In genomic region chr17:50641076-50641610, GRCm38 (mm10) we compare ENCODE assay signal across 29 mouse cellular contexts.
DNase-seq lines count a peak whose midpoint lies in the region; ATAC-seq and TF ChIP-seq lines count a peak whose summit lies in the region.
"Had no signal": no experiment of that assay in that cellular context is flagged by ENCODE, and none has a peak within 500 bp of the region (broad histone marks: within the 10 kb centered on the region; RNA-seq: fewer than 3 reads in every experiment).

No protein-coding gene starts in this region.

- H3K27ac ChIP-seq in forebrain, embryonic 16.5 days (ENCODE audit: low read length): peak overlapping the region; percentile 66
- H3K27ac ChIP-seq in forebrain, embryonic 11.5 days (ENCODE audit: low read depth, low read length): no peak overlapping the region
- peak overlapping the region; percentile 75 for H3K27ac ChIP-seq in layer of hippocampus, adult 2 months
- H3K27ac ChIP-seq: embryonic facial prominence, embryonic 10.5 days; embryonic facial prominence, embryonic 13.5 days; heart, adult 2 months; heart, embryonic 10.5 days; heart, embryonic 13.5 days; hindbrain, embryonic 14.5 days; hindbrain, postnatal 0 days had no signal

- H3K9me3 ChIP-seq in forebrain, embryonic 16.5 days (ENCODE audit: control insufficient read depth, low read length): no peaks in the 10 kb centered on the region
- H3K9me3 ChIP-seq in forebrain, embryonic 11.5 days (ENCODE audit: control insufficient read depth, low read length): no peaks in the 10 kb centered on the region
- H3K9me3 ChIP-seq: embryonic facial prominence, embryonic 10.5 days; embryonic facial prominence, embryonic 13.5 days; heart, embryonic 10.5 days; heart, embryonic 13.5 days had no signal

- TF ChIP-seq CTCF in layer of hippocampus, adult 2 months (conservative IDR thresholded peaks at IDR 0.05): no peak

- 62% methylated on average over 2 of the region's 2 CpGs for WGBS in forebrain, embryonic 16.5 days
- 95% methylated on average over 2 of the region's 2 CpGs for WGBS in forebrain, embryonic 11.5 days

- peaks cover 16% of the 10 kb centered on the region for H3K4me1 ChIP-seq in forebrain, embryonic 16.5 days (replicated peaks; ENCODE audit: control insufficient read depth, insufficient read depth, low read length)
- no peaks in the 10 kb centered on the region; the same call in 1 of the 2 replicates for H3K4me1 ChIP-seq in forebrain, embryonic 11.5 days (replicated peaks; ENCODE audit: control insufficient read depth, insufficient read depth, low read length)

- H3K4me2 ChIP-seq in forebrain, embryonic 16.5 days (ENCODE audit: low read length): no peak overlapping the region
- no peak overlapping the region for H3K4me2 ChIP-seq in forebrain, embryonic 11.5 days (ENCODE audit: low read depth, low read length, severe bottlenecking)
- H3K4me2 ChIP-seq: embryonic facial prominence, embryonic 13.5 days; heart, embryonic 13.5 days; hindbrain, embryonic 14.5 days had no signal

- no peaks in the 10 kb centered on the region for H3K36me3 ChIP-seq in forebrain, embryonic 16.5 days (ENCODE audit: control insufficient read depth, insufficient read depth)
- H3K36me3 ChIP-seq in forebrain, embryonic 11.5 days (ENCODE audit: control insufficient read depth, insufficient read depth, low read length): no peaks in the 10 kb centered on the region
- H3K36me3 ChIP-seq: embryonic facial prominence, embryonic 13.5 days; heart, embryonic 13.5 days had no signal

- H3K9ac ChIP-seq in forebrain, embryonic 16.5 days (replicated peaks; ENCODE audit: low read depth, low read length): no peak overlapping the region
- H3K9ac ChIP-seq in forebrain, embryonic 11.5 days (ENCODE audit: low read length): no peak overlapping the region
- H3K9ac ChIP-seq: embryonic facial prominence, embryonic 13.5 days; heart, embryonic 13.5 days; hindbrain, embryonic 14.5 days had no signal

- peak; percentile 87 for ATAC-seq in forebrain, embryonic 16.5 days
- ATAC-seq in forebrain, embryonic 11.5 days (replicated peaks; ENCODE audit: low FRiP score): no peak
- ATAC-seq: CD4-positive, CD25-positive, alpha-beta regulatory T cell, adult 4 months; hindbrain, postnatal 0 days; inflammation-experienced regulatory T-cells, adult 6 months; intestine, embryonic 16.5 days had no signal

- no peak overlapping the region for H3K4me3 ChIP-seq in forebrain, embryonic 16.5 days (replicated peaks; ENCODE audit: low read length)
- H3K4me3 ChIP-seq in forebrain, embryonic 11.5 days (ENCODE audit: low read depth, low read length): no peak overlapping the region
- no peak overlapping the region for H3K4me3 ChIP-seq in layer of hippocampus, adult 2 months
- H3K4me3 ChIP-seq: embryonic facial prominence, embryonic 10.5 days; embryonic facial prominence, embryonic 13.5 days; erythroblast, embryonic 14.5 days; heart, adult 2 months; heart, embryonic 10.5 days; heart, embryonic 13.5 days had no signal

- no peak for DNase-seq in forebrain, embryonic 11.5 days (ENCODE audit: low spot score)
- no peak for DNase-seq in layer of hippocampus, adult 2 months (ENCODE audit: low spot score in 2 of 2)
- no peak for DNase-seq in layer of hippocampus, adult 9-11 months
- peak; percentile 43 for DNase-seq in brain, embryonic 18.5 days (ENCODE audit: low read depth, low spot score)
- DNase-seq in telencephalon, adult 2 months (ENCODE audit: low read depth, low spot score): peak; percentile 51
- no peak for DNase-seq in cerebellum, adult 9-10 months
- DNase-seq: adrenal gland, adult 2 months; adrenal gland, postnatal 14 days; cerebellum, adult 18-20 months; cerebellum, adult 9-11 months; cerebellum, postnatal 25 days; embryo, embryonic 11 days; gastrocnemius, postnatal 10 days; gastrocnemius, postnatal 36 days; heart, adult 2 months; heart, postnatal 14 days; heart, postnatal 4 days; kidney, adult 18-20 months had no signal

- H3K27me3 ChIP-seq in forebrain, embryonic 16.5 days (replicated peaks; ENCODE audit: control insufficient read depth, insufficient read depth, low read length): no peaks in the 10 kb centered on the region
- no peaks in the 10 kb centered on the region for H3K27me3 ChIP-seq in forebrain, embryonic 11.5 days (ENCODE audit: control insufficient read depth, insufficient read depth, low read length)
- H3K27me3 ChIP-seq: embryonic facial prominence, embryonic 13.5 days; heart, embryonic 13.5 days had no signal

Comparison
In these comparisons a context has a peak if more than half of its experiments do, and no peak if none do; other contexts are left out.
1. DNase-seq: peak in brain, embryonic 18.5 days (single experiment) and telencephalon, adult 2 months (single experiment); none in forebrain, embryonic 11.5 days (single experiment), layer of hippocampus, adult 2 months (0 of 2), layer of hippocampus, adult 9-11 months (single experiment) and cerebellum, adult 9-10 months (single experiment).